In the genomic region with DNA sequence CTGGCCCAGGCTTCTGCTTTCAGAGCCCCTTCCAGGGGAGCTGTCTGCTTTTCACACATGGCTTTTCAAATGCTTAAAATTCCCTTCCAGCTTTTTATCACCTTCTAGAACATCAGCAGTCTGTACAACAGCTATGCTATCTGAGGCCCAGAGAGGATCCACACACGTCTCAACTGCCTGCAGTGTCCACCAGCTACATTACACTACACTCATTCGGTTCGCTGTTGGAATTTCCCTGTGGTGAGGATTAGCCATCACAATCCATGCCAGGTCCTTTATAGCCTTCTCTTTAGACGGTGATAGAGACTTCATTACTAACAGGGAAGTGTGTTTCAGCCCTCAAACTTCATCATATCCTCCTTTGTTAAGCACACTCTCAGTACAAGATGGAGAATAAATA, we compare ENCODE assay signal across 23 mouse cellular contexts. TPM values are rescaled to one million over a fixed set of nuclear protein-coding genes. Genes with fewer than 3 reads are reported as not detected.
DNase-seq lines count a peak whose midpoint lies in the region; ATAC-seq and TF ChIP-seq lines count a peak whose summit lies in the region.
"Had no signal": no experiment of that assay in that cellular context is flagged by ENCODE, and none has a peak within 500 bp of the region (broad histone marks: within the 10 kb centered on the region; RNA-seq: fewer than 3 reads in every experiment).

No protein-coding gene starts in this region.

- ATAC-seq in heart, embryonic 11.5 days (replicated peaks; ENCODE audit: insufficient number of reproducible peaks, low FRiP score, low TSS enrichment), result no peak
- ATAC-seq in heart, embryonic 15.5 days (replicated peaks; ENCODE audit: insufficient number of reproducible peaks, insufficient read depth, low FRiP score, low read depth), result peak; percentile 84
- ATAC-seq in kidney, postnatal 0 days (replicated peaks; ENCODE audit: low FRiP score, low read depth), result no peak
- ATAC-seq in kidney, embryonic 14.5 days (ENCODE audit: low FRiP score, low TSS enrichment), result no peak
- ATAC-seq: activated CD4-positive, CD25-positive, alpha-beta regulatory T cell, adult 4 months; forebrain, embryonic 13.5 days; forebrain, embryonic 16.5 days; hindbrain, postnatal 0 days; inflammation-experienced regulatory T-cells, adult 6 months; intestine, embryonic 16.5 days had no signal

- intact Hi-C loops in heart, postnatal 14 days (cut with DNase I), result no loop called here

- H3K4me1 ChIP-seq in heart, embryonic 11.5 days (ENCODE audit: control insufficient read depth, insufficient read depth, low read length), result peaks cover 4% of the 10 kb centered on the region; the same call in 1 of the 2 replicates
- H3K4me1 ChIP-seq in heart, embryonic 15.5 days (replicated peaks), result 0 out of 2 replicates have a peak, but pooled peaks cover 4% of the 10 kb centered on the region
- H3K4me1 ChIP-seq in kidney, postnatal 0 days (replicated peaks; ENCODE audit: insufficient read depth, low read length), result no peaks in the 10 kb centered on the region
- H3K4me1 ChIP-seq in kidney, embryonic 14.5 days (ENCODE audit: control insufficient read depth, insufficient read depth, low read length), result no peaks in the 10 kb centered on the region
- H3K4me1 ChIP-seq: forebrain, embryonic 10.5 days; forebrain, embryonic 13.5 days had no signal

- H3K4me2 ChIP-seq in heart, embryonic 11.5 days, result no peak overlapping the region
- H3K4me2 ChIP-seq in heart, embryonic 15.5 days, result no peak overlapping the region
- H3K4me2 ChIP-seq in kidney, postnatal 0 days (ENCODE audit: low read length), result no peak overlapping the region
- no peak overlapping the region for H3K4me2 ChIP-seq in kidney, embryonic 14.5 days (replicated peaks; ENCODE audit: low read depth, low read length)
- H3K4me2 ChIP-seq: forebrain, embryonic 13.5 days; hindbrain, embryonic 14.5 days had no signal

- no peak overlapping the region for H3K4me3 ChIP-seq in heart, embryonic 11.5 days (ENCODE audit: low read depth, low read length)
- no peak overlapping the region for H3K4me3 ChIP-seq in heart, embryonic 15.5 days
- H3K4me3 ChIP-seq in kidney, postnatal 0 days (replicated peaks; ENCODE audit: low read depth, low read length), result no peak overlapping the region
- no peak overlapping the region for H3K4me3 ChIP-seq in kidney, embryonic 14.5 days (ENCODE audit: low read length)
- H3K4me3 ChIP-seq: forebrain, embryonic 10.5 days; forebrain, embryonic 13.5 days; heart, embryonic 10.5 days had no signal

- TF ChIP-seq CTCF in kidney, postnatal 0 days (IDR thresholded peaks at IDR 0.05; ENCODE audit: low read depth), result no peak

- H3K36me3 ChIP-seq in heart, embryonic 11.5 days (ENCODE audit: control insufficient read depth, insufficient read depth, low read length), result no peaks in the 10 kb centered on the region
- H3K36me3 ChIP-seq in heart, embryonic 15.5 days, result no peaks in the 10 kb centered on the region
- H3K36me3 ChIP-seq in kidney, postnatal 0 days (ENCODE audit: insufficient read depth, low read length), result no peaks in the 10 kb centered on the region
- no peaks in the 10 kb centered on the region for H3K36me3 ChIP-seq in kidney, embryonic 14.5 days (ENCODE audit: control insufficient read depth, insufficient read depth, low read length)
- H3K36me3 ChIP-seq: forebrain, embryonic 10.5 days; heart, embryonic 10.5 days had no signal

- peak; percentile 70 for DNase-seq in heart, adult 11 months
- no peak for DNase-seq in heart, postnatal 14 days
- no peak for DNase-seq in kidney, postnatal 0 days (ENCODE audit: low spot score)
- DNase-seq in retina, embryonic 14.5 days (ENCODE audit: low spot score), result no peak
- DNase-seq: adrenal gland, adult 8-10 months; adrenal gland, postnatal 25 days; cerebellum, adult 11-12 months; cerebellum, adult 8-10 months; gastrocnemius, postnatal 10 days; gastrocnemius, postnatal 36 days had no signal

- no peaks in the 10 kb centered on the region for H3K9me3 ChIP-seq in heart, embryonic 11.5 days (replicated peaks; ENCODE audit: control insufficient read depth, low read length)
- H3K9me3 ChIP-seq in heart, embryonic 15.5 days (replicated peaks), result no peaks in the 10 kb centered on the region
- H3K9me3 ChIP-seq in kidney, postnatal 0 days (replicated peaks; ENCODE audit: low read length), result no peaks in the 10 kb centered on the region
- H3K9me3 ChIP-seq in kidney, embryonic 14.5 days (ENCODE audit: control insufficient read depth, low read length), result no peaks in the 10 kb centered on the region
- H3K9me3 ChIP-seq: forebrain, embryonic 10.5 days; forebrain, embryonic 13.5 days; heart, embryonic 10.5 days had no signal

- no peak overlapping the region for H3K27ac ChIP-seq in heart, embryonic 11.5 days (ENCODE audit: low read depth, low read length)
- peak overlapping the region; percentile 49 for H3K27ac ChIP-seq in heart, embryonic 15.5 days
- H3K27ac ChIP-seq in kidney, postnatal 0 days, result no peak overlapping the region
- no peak overlapping the region for H3K27ac ChIP-seq in kidney, embryonic 14.5 days (ENCODE audit: low read depth, low read length)
- H3K27ac ChIP-seq: forebrain, embryonic 10.5 days; forebrain, embryonic 13.5 days; heart, embryonic 10.5 days; hindbrain, embryonic 14.5 days; hindbrain, postnatal 0 days had no signal

- H3K27me3 ChIP-seq in heart, embryonic 11.5 days (ENCODE audit: control insufficient read depth, insufficient read depth, low read length), result no peaks in the 10 kb centered on the region
- H3K27me3 ChIP-seq in heart, embryonic 15.5 days, result no peaks in the 10 kb centered on the region
- no peaks in the 10 kb centered on the region for H3K27me3 ChIP-seq in kidney, postnatal 0 days (ENCODE audit: insufficient read depth, low read length)
- H3K27me3 ChIP-seq in kidney, embryonic 14.5 days (ENCODE audit: control insufficient read depth, insufficient read depth, low read length), result no peaks in the 10 kb centered on the region
- H3K27me3 ChIP-seq: forebrain, embryonic 13.5 days had no signal

- 25% methylated on average over 4 of the region's 4 CpGs for WGBS in heart, embryonic 11.5 days (ENCODE audit: insufficient replicate concordance)
- 24% methylated on average over 4 of the region's 4 CpGs for WGBS in heart, embryonic 15.5 days
- WGBS in kidney, postnatal 0 days, result 64% methylated on average over 4 of the region's 4 CpGs
- WGBS in kidney, embryonic 14.5 days, result 78% methylated on average over 4 of the region's 4 CpGs

- no peak overlapping the region for H3K9ac ChIP-seq in heart, embryonic 11.5 days (ENCODE audit: low read depth, low read length)
- no peak overlapping the region for H3K9ac ChIP-seq in heart, embryonic 15.5 days
- H3K9ac ChIP-seq in kidney, postnatal 0 days (ENCODE audit: low read depth, low read length), result 0 out of 2 replicates have a peak overlapping the region, but pooled peaks have one; percentile 19
- no peak overlapping the region for H3K9ac ChIP-seq in kidney, embryonic 14.5 days (ENCODE audit: low read depth, low read length)
- H3K9ac ChIP-seq: forebrain, embryonic 13.5 days; hindbrain, embryonic 14.5 days had no signal

RNA-seq across cellular contexts. Expression of gene Spats2l, which starts 38.1 kb away (rescaled TPM):
- 41.6 and 51.5 TPM in 2 replicates for polyA plus RNA-seq in heart, embryonic 11.5 days (2014; fragmentation: Nextera tagmentation; extraction: Ambion mirVana)
- polyA plus RNA-seq in heart, embryonic 15.5 days (2015; fragmentation: Nextera tagmentation; extraction: Ambion mirVana), result 62.0 and 66.6 TPM in 2 replicates
- total RNA-seq in heart, postnatal 14 days (2021), result 10 to 100 TPM; 12.5 to 16.2 TPM
- polyA plus RNA-seq in kidney, postnatal 0 days (2015; fragmentation: Nextera tagmentation; extraction: Ambion mirVana), result 69.5 and 70.6 TPM in 2 replicates
- polyA plus RNA-seq in kidney, embryonic 14.5 days (2014; fragmentation: Nextera tagmentation; extraction: Ambion mirVana), result 39.4 and 47.4 TPM in 2 replicates
- total RNA-seq: granulocyte monocyte progenitor cell, adult 5-6 weeks had no signal
